Mouse (Mus musculus) lung, adult 2 months (tissue): ENCODE data around the gene Scamp4.

ENCODE experiments used
- CTCF ChIP-seq: fragments of 200-500 bp; IDR thresholded peaks from 2 replicates; pipeline ENCODE4 v1.5.1; 2011; ENCODE audit warnings: mild to moderate bottlenecking, low read length, control low read depth; ENCODE audit not compliant: insufficient read depth
- POLR2A ChIP-seq: fragments of 200-500 bp; IDR thresholded peaks from 2 replicates; pipeline ENCODE4 v1.6.1; 2011; ENCODE audit warnings: low read depth, mild to moderate bottlenecking, control low read depth, low read length, borderline replicate concordance; ENCODE audit errors: extremely low read depth

DNA sequence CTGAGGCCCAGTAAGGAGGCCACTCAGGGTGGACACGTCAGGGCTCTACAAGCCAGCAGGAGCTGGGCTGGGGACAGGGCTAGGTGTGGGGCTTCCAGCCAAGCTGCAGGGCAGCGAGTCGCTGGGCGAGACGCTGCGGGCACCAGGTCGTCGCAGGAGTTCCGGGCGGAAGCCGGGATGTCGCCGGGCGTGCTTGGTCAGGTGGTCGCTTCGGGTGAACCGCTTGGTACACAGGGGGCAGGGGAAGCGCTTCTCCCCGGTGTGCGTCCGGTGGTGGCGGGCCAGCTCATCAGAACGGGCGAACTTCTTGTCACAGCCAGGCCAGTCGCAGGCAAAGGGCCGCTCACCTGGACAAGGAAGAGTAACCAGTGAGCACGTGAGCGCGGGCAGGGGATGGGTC is 33.8 kb upstream of the Scamp4 start:
- TF ChIP-seq CTCF (no peak), POLR2A (no peak)
